Mouse (Mus musculus): ENCODE results near the gene Tlr3.

DNA sequence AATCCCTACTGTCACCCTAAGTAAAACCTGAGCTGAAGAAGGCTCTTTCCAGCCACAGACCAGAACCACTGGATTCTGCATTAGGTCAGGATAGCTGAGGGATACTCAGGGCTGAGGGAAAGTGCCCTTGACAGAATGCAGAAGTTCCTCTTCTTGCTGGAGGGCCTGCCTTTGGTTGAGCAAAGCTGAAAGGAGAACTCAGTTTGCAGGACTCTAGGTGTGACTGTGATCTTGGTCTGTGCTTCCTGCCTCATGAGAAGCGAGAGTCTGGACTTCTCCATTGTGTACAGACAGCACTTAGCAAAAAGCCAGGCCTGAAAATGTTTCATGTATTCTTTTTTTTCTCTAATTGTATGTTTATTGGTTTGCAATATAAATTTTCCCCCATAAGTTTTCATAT lies 43.7 kb downstream of the Tlr3 start:
- no peak for TF ChIP-seq CTCF (IDR thresholded peaks at IDR 0.05; ENCODE audit: low read depth)
- no peak for TF ChIP-seq EP300 (IDR thresholded peaks at IDR 0.05; ENCODE audit: low read depth)

Measured in liver, embryonic 14.5 days (tissue).